Mouse (Mus musculus): ENCODE data around the gene Gja5. TPM values are rescaled to one million over a fixed set of nuclear protein-coding genes. Genes with fewer than 3 reads are reported as not detected.

Gja5 gene
- polyA plus RNA-seq, 1 experiment from 2014 or later = 1.2 TPM

GRCm38 (mm10) chr3:97035558-97035957 lies 131.1 kb downstream of the Gja5 start:
- ATAC-seq (ENCODE audit: low read depth) = no peak

GRCm38 (mm10) chr3:97037119-97037518 lies 132.6 kb downstream of the Gja5 start:
- Histone ChIP-seq H3K4me3 (ENCODE audit: low read depth, low read length) (no peak overlapping the region), H3K9ac (replicated peaks; ENCODE audit: low read depth, low read length) (no peak overlapping the region), H3K27ac (ENCODE audit: low read depth, low read length) (no peak overlapping the region), H3K4me2 (ENCODE audit: low read depth, low read length) (no peak overlapping the region), H3K9me3 (ENCODE audit: control insufficient read depth, low read length) (no peaks in the 10 kb centered on the region), H3K27me3 (ENCODE audit: control insufficient read depth, insufficient read depth, low read length) (no peaks in the 10 kb centered on the region), H3K36me3 (ENCODE audit: control insufficient read depth, insufficient read depth, low read length) (no peaks in the 10 kb centered on the region), H3K4me1 (ENCODE audit: control insufficient read depth, insufficient read depth, low read length) (no peaks in the 10 kb centered on the region)
- 36% methylated on average over 6 of the region's 6 CpGs for WGBS
- 0 out of 2 replicates have a peak, but pooled peaks have one; percentile 28 for ATAC-seq (ENCODE audit: low read depth)

More at GRCm38 (mm10) chr3:97035558-97035957, 131.1 kb downstream of the Gja5 start:
- Histone ChIP-seq H3K27me3 (ENCODE audit: control insufficient read depth, insufficient read depth, low read length) (no peaks in the 10 kb centered on the region), H3K9ac (replicated peaks; ENCODE audit: low read depth, low read length) (no peak overlapping the region), H3K36me3 (ENCODE audit: control insufficient read depth, insufficient read depth, low read length) (no peaks in the 10 kb centered on the region), H3K4me3 (ENCODE audit: low read depth, low read length) (no peak overlapping the region), H3K4me2 (ENCODE audit: low read depth, low read length) (no peak overlapping the region), H3K9me3 (ENCODE audit: control insufficient read depth, low read length) (no peaks in the 10 kb centered on the region), H3K27ac (ENCODE audit: low read depth, low read length) (no peak overlapping the region), H3K4me1 (ENCODE audit: control insufficient read depth, insufficient read depth, low read length) (no peaks in the 10 kb centered on the region)
- 87% methylated on average over 3 of the region's 3 CpGs for WGBS

DNA sequence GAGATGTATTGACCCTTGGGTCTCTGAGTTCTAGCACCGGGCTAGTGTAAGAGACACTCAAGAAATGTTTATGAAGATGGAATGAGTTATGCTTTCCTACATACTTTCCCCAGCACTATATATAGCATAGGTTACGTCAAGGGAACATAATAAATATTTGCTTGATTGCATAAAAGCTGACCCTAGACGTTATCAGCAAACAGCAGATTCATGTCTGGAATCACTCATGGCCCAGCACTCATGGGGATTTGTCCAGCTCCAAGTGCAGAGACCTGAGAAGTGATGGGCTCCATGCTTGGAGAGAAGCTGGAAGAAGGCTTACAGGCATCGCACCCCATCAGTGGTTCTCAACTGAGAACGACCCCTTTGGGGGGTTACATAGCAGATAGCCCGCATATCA lies 135.2 kb downstream of the Gja5 start:
- Histone ChIP-seq H3K36me3 (ENCODE audit: control insufficient read depth, insufficient read depth, low read length) (no peaks in the 10 kb centered on the region), H3K27me3 (ENCODE audit: control insufficient read depth, insufficient read depth, low read length) (no peaks in the 10 kb centered on the region), H3K4me2 (ENCODE audit: low read depth, low read length) (no peak overlapping the region), H3K4me3 (ENCODE audit: low read depth, low read length) (no peak overlapping the region), H3K27ac (ENCODE audit: low read depth, low read length) (no peak overlapping the region), H3K9me3 (ENCODE audit: control insufficient read depth, low read length) (no peaks in the 10 kb centered on the region), H3K4me1 (ENCODE audit: control insufficient read depth, insufficient read depth, low read length) (no peaks in the 10 kb centered on the region), H3K9ac (replicated peaks; ENCODE audit: low read depth, low read length) (no peak overlapping the region)
- WGBS = 88% methylated on average over 6 of the region's 6 CpGs
- ATAC-seq (ENCODE audit: low read depth) = no peak

DNA sequence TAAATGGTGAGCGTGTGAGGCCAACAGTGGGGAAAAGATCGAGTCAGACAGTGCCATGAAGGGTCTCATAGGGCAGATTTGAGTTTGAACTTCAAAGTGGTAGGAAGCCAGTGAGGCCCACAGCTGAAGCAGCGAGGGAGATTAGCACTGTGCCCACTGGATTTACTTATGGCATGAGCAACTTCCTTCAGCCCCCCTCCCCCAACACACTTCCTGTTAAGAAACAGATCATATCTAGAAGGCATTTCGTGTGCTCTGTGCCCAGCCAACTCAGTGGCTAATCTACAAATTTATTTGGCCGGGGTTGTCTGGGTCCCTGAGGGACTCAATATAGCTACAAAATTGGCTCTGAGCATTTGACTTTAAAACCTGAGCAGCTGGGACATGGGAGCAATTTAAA lies 139.7 kb downstream of the Gja5 start:
- Histone ChIP-seq H3K9ac (replicated peaks; ENCODE audit: low read depth, low read length) (no peak overlapping the region), H3K9me3 (ENCODE audit: control insufficient read depth, low read length) (no peaks in the 10 kb centered on the region), H3K36me3 (ENCODE audit: control insufficient read depth, insufficient read depth, low read length) (no peaks in the 10 kb centered on the region), H3K27me3 (ENCODE audit: control insufficient read depth, insufficient read depth, low read length) (no peaks in the 10 kb centered on the region), H3K4me1 (ENCODE audit: control insufficient read depth, insufficient read depth, low read length) (no peaks in the 10 kb centered on the region), H3K27ac (ENCODE audit: low read depth, low read length) (no peak overlapping the region), H3K4me2 (ENCODE audit: low read depth, low read length) (no peak overlapping the region), H3K4me3 (ENCODE audit: low read depth, low read length) (no peak overlapping the region)
- ATAC-seq (ENCODE audit: low read depth) = no peak
- 75% methylated on average over 5 of the region's 5 CpGs for WGBS

GRCm38 (mm10) chr3:97047757-97048156 lies 143.3 kb downstream of the Gja5 start:
- Histone ChIP-seq H3K4me3 (ENCODE audit: low read depth, low read length) (no peak overlapping the region), H3K36me3 (ENCODE audit: control insufficient read depth, insufficient read depth, low read length) (no peaks in the 10 kb centered on the region), H3K27me3 (ENCODE audit: control insufficient read depth, insufficient read depth, low read length) (no peaks in the 10 kb centered on the region), H3K9ac (replicated peaks; ENCODE audit: low read depth, low read length) (no peak overlapping the region), H3K4me1 (ENCODE audit: control insufficient read depth, insufficient read depth, low read length) (no peaks in the 10 kb centered on the region), H3K27ac (ENCODE audit: low read depth, low read length) (no peak overlapping the region), H3K4me2 (ENCODE audit: low read depth, low read length) (no peak overlapping the region), H3K9me3 (ENCODE audit: control insufficient read depth, low read length) (no peaks in the 10 kb centered on the region)
- no peak for ATAC-seq (ENCODE audit: low read depth)
- 95% methylated on average over 4 of the region's 4 CpGs for WGBS

- no peak overlapping the region for H3K9ac ChIP-seq (replicated peaks; ENCODE audit: low read depth, low read length)
- H3K4me2 ChIP-seq (ENCODE audit: low read depth, low read length) = no peak overlapping the region
- no peaks in the 10 kb centered on the region for H3K27me3 ChIP-seq (ENCODE audit: control insufficient read depth, insufficient read depth, low read length)
- H3K36me3 ChIP-seq (ENCODE audit: control insufficient read depth, insufficient read depth, low read length) = no peaks in the 10 kb centered on the region
- H3K9me3 ChIP-seq (ENCODE audit: control insufficient read depth, low read length) = no peaks in the 10 kb centered on the region
- ATAC-seq (ENCODE audit: low read depth) = no peak
- no peak overlapping the region for H3K27ac ChIP-seq (ENCODE audit: low read depth, low read length)
- H3K4me1 ChIP-seq (ENCODE audit: control insufficient read depth, insufficient read depth, low read length) = no peaks in the 10 kb centered on the region
- no peak overlapping the region for H3K4me3 ChIP-seq (ENCODE audit: low read depth, low read length)
Observed at GRCm38 (mm10) chr3:97048360-97048759, 143.9 kb downstream of the Gja5 start.

GRCm38 (mm10) chr3:97051264-97051744 lies 146.8 kb downstream of the Gja5 start:
- 51% methylated on average over 13 of the region's 13 CpGs for WGBS

GRCm38 (mm10) chr3:97052069-97052799 lies 147.7 kb downstream of the Gja5 start:
- H3K4me1 ChIP-seq (ENCODE audit: control insufficient read depth, insufficient read depth, low read length) = no peaks in the 10 kb centered on the region
- WGBS = 49% methylated on average over 8 of the region's 8 CpGs
- no peaks in the 10 kb centered on the region for H3K36me3 ChIP-seq (ENCODE audit: control insufficient read depth, insufficient read depth, low read length)
- H3K27me3 ChIP-seq (ENCODE audit: control insufficient read depth, insufficient read depth, low read length) = no peaks in the 10 kb centered on the region
- no peak overlapping the region for H3K4me3 ChIP-seq (ENCODE audit: low read depth, low read length)
- no peaks in the 10 kb centered on the region for H3K9me3 ChIP-seq (ENCODE audit: control insufficient read depth, low read length)
- no peak overlapping the region for H3K27ac ChIP-seq (ENCODE audit: low read depth, low read length)
- H3K9ac ChIP-seq (replicated peaks; ENCODE audit: low read depth, low read length) = no peak overlapping the region
- H3K4me2 ChIP-seq (ENCODE audit: low read depth, low read length) = no peak overlapping the region
- ATAC-seq (ENCODE audit: low read depth) = no peak; the same call in 1 of the 2 replicates

More at GRCm38 (mm10) chr3:97051264-97051744, 146.8 kb downstream of the Gja5 start:
- Histone ChIP-seq H3K4me3 (ENCODE audit: low read depth, low read length) (no peak overlapping the region), H3K9ac (replicated peaks; ENCODE audit: low read depth, low read length) (no peak overlapping the region), H3K9me3 (ENCODE audit: control insufficient read depth, low read length) (no peaks in the 10 kb centered on the region), H3K4me1 (ENCODE audit: control insufficient read depth, insufficient read depth, low read length) (no peaks in the 10 kb centered on the region), H3K36me3 (ENCODE audit: control insufficient read depth, insufficient read depth, low read length) (no peaks in the 10 kb centered on the region), H3K27ac (ENCODE audit: low read depth, low read length) (no peak overlapping the region), H3K27me3 (ENCODE audit: control insufficient read depth, insufficient read depth, low read length) (no peaks in the 10 kb centered on the region), H3K4me2 (ENCODE audit: low read depth, low read length) (no peak overlapping the region)
- ATAC-seq (ENCODE audit: low read depth) = no peak

GRCm38 (mm10) chr3:97058704-97059103 lies 154.2 kb downstream of the Gja5 start:
- Histone ChIP-seq H3K9ac (replicated peaks; ENCODE audit: low read depth, low read length) (no peak overlapping the region), H3K27me3 (ENCODE audit: control insufficient read depth, insufficient read depth, low read length) (no peaks in the 10 kb centered on the region), H3K9me3 (ENCODE audit: control insufficient read depth, low read length) (no peaks in the 10 kb centered on the region), H3K4me1 (ENCODE audit: control insufficient read depth, insufficient read depth, low read length) (no peaks in the 10 kb centered on the region), H3K27ac (ENCODE audit: low read depth, low read length) (no peak overlapping the region), H3K4me3 (ENCODE audit: low read depth, low read length) (no peak overlapping the region), H3K36me3 (ENCODE audit: control insufficient read depth, insufficient read depth, low read length) (no peaks in the 10 kb centered on the region), H3K4me2 (ENCODE audit: low read depth, low read length) (no peak overlapping the region)
- no peak for ATAC-seq (ENCODE audit: low read depth)
- 89% methylated on average over 5 of the region's 5 CpGs for WGBS
